Mouse (Mus musculus): ENCODE results near the gene Rdh19. TPM values are rescaled to one million over a fixed set of nuclear protein-coding genes. Genes with fewer than 3 reads are reported as not detected.
"Not testable (repeated sequence)": the region's sequence is repeated elsewhere in the genome, so short reads cannot be mapped to it uniquely, and the experiment has no call there.

Gene Rdh19
- polyA plus RNA-seq, 1 experiment from 2014 or later = not detected

GRCm38 (mm10) chr10:127891481-127891880 lies 41.8 kb downstream of the Rdh19 start:
- no peak for TF ChIP-seq EP300 (IDR thresholded peaks at IDR 0.05)
- no peak for TF ChIP-seq CTCF (IDR thresholded peaks at IDR 0.05)
- DNase-seq (ENCODE audit: low spot score) = no peak
- Histone ChIP-seq H3K4me1 (ENCODE audit: insufficient read depth, low read depth, low read length) (0 out of 2 replicates have a peak, but pooled peaks cover 2% of the 10 kb centered on the region), H3K27ac (ENCODE audit: low read length) (no peak overlapping the region), H3K4me2 (replicated peaks; ENCODE audit: low read depth, low read length) (no peak overlapping the region), H3K4me3 (ENCODE audit: low read depth, low read length) (no peak overlapping the region), H3K9me3 (ENCODE audit: low read length) (no peaks in the 10 kb centered on the region), H3K36me3 (ENCODE audit: insufficient read depth, low read length) (no peaks in the 10 kb centered on the region), H3K27me3 (replicated peaks; ENCODE audit: insufficient read depth, low read length) (no peaks in the 10 kb centered on the region), H3K9ac (replicated peaks; ENCODE audit: low read depth) (no peak overlapping the region)
- WGBS = 79% methylated on average over 1 of the region's 1 CpGs
- no peak for ATAC-seq

GRCm38 (mm10) chr10:127893163-127894022 lies 43.7 kb downstream of the Rdh19 start:
- not testable (repeated sequence) for H3K36me3 ChIP-seq (ENCODE audit: insufficient read depth, low read length); H3K4me1 ChIP-seq (ENCODE audit: insufficient read depth, low read depth, low read length); H3K27ac ChIP-seq (ENCODE audit: low read length); H3K9me3 ChIP-seq (ENCODE audit: low read length); H3K4me2 ChIP-seq (replicated peaks; ENCODE audit: low read depth, low read length); H3K27me3 ChIP-seq (replicated peaks; ENCODE audit: insufficient read depth, low read length); H3K4me3 ChIP-seq (ENCODE audit: low read depth, low read length); H3K9ac ChIP-seq (replicated peaks; ENCODE audit: low read depth)
- ATAC-seq = peak; percentile 87
- WGBS = 30% methylated on average over 5 of the region's 5 CpGs
- peak; percentile 60 for DNase-seq (ENCODE audit: low spot score)

- Histone ChIP-seq H3K27me3 (replicated peaks; ENCODE audit: insufficient read depth, low read length) (no peaks in the 10 kb centered on the region), H3K9ac (replicated peaks; ENCODE audit: low read depth) (no peak overlapping the region), H3K4me1 (ENCODE audit: insufficient read depth, low read depth, low read length) (0 out of 2 replicates have a peak, but pooled peaks cover 2% of the 10 kb centered on the region), H3K9me3 (ENCODE audit: low read length) (no peaks in the 10 kb centered on the region), H3K4me2 (replicated peaks; ENCODE audit: low read depth, low read length) (no peak overlapping the region), H3K27ac (ENCODE audit: low read length) (no peak overlapping the region), H3K36me3 (ENCODE audit: insufficient read depth, low read length) (no peaks in the 10 kb centered on the region), H3K4me3 (ENCODE audit: low read depth, low read length) (no peak overlapping the region)
- no peak for TF ChIP-seq CTCF (IDR thresholded peaks at IDR 0.05)
- TF ChIP-seq EP300 (IDR thresholded peaks at IDR 0.05) = no peak
- WGBS = 47% methylated on average over 5 of the region's 5 CpGs
- ATAC-seq = no peak
- no peak for DNase-seq (ENCODE audit: low spot score)
Observed at GRCm38 (mm10) chr10:127896705-127897104, 47.0 kb downstream of the Rdh19 start.

GRCm38 (mm10) chr10:127897506-127897905 lies 47.8 kb downstream of the Rdh19 start:
- Histone ChIP-seq H3K9ac (replicated peaks; ENCODE audit: low read depth) (no peak overlapping the region), H3K4me1 (ENCODE audit: insufficient read depth, low read depth, low read length) (0 out of 2 replicates have a peak, but pooled peaks cover 2% of the 10 kb centered on the region), H3K4me2 (replicated peaks; ENCODE audit: low read depth, low read length) (no peak overlapping the region), H3K27ac (ENCODE audit: low read length) (no peak overlapping the region), H3K36me3 (ENCODE audit: insufficient read depth, low read length) (no peaks in the 10 kb centered on the region), H3K4me3 (ENCODE audit: low read depth, low read length) (no peak overlapping the region), H3K27me3 (replicated peaks; ENCODE audit: insufficient read depth, low read length) (no peaks in the 10 kb centered on the region), H3K9me3 (ENCODE audit: low read length) (no peaks in the 10 kb centered on the region)
- DNase-seq (ENCODE audit: low spot score) = no peak
- no peak for ATAC-seq
- TF ChIP-seq CTCF (IDR thresholded peaks at IDR 0.05) (no peak), EP300 (IDR thresholded peaks at IDR 0.05) (no peak)
- 85% methylated on average over 3 of the region's 3 CpGs for WGBS

GRCm38 (mm10) chr10:127898218-127898617 lies 48.5 kb downstream of the Rdh19 start, which contains the start of gene Sdr9c7:
Gene Sdr9c7, plus strand, starts transcription at chr10:127898518.
- H3K9ac ChIP-seq (replicated peaks; ENCODE audit: low read depth) = no peak within 1 kb of the TSS
- no peak for ATAC-seq
- DNase-seq (ENCODE audit: low spot score) = no peak
- H3K4me3 ChIP-seq (ENCODE audit: low read depth, low read length) = no peak within 1 kb of the TSS
- no peak within 1 kb of the TSS for H3K27ac ChIP-seq (ENCODE audit: low read length)
- no peak within 1 kb of the TSS for H3K4me2 ChIP-seq (replicated peaks; ENCODE audit: low read depth, low read length)
- 0 out of 2 replicates have a peak, but pooled peaks cover 2% of the 10 kb centered on the region for H3K4me1 ChIP-seq (ENCODE audit: insufficient read depth, low read depth, low read length)
- no peak for TF ChIP-seq CTCF (IDR thresholded peaks at IDR 0.05)
- TF ChIP-seq EP300 (IDR thresholded peaks at IDR 0.05) = no peak
- no peaks in the 10 kb centered on the region for H3K36me3 ChIP-seq (ENCODE audit: insufficient read depth, low read length)
- WGBS = 86% methylated on average over 2 of the region's 2 CpGs
- no peaks in the 10 kb centered on the region for H3K27me3 ChIP-seq (replicated peaks; ENCODE audit: insufficient read depth, low read length)
- no peaks in the 10 kb centered on the region for H3K9me3 ChIP-seq (ENCODE audit: low read length)

GRCm38 (mm10) chr10:127899783-127900182 lies 50.1 kb downstream of the Rdh19 start:
- Histone ChIP-seq H3K4me3 (ENCODE audit: low read depth, low read length) (no peak overlapping the region), H3K36me3 (ENCODE audit: insufficient read depth, low read length) (no peaks in the 10 kb centered on the region), H3K4me1 (ENCODE audit: insufficient read depth, low read depth, low read length) (no peaks in the 10 kb centered on the region), H3K9ac (replicated peaks; ENCODE audit: low read depth) (no peak overlapping the region), H3K4me2 (replicated peaks; ENCODE audit: low read depth, low read length) (no peak overlapping the region), H3K9me3 (ENCODE audit: low read length) (no peaks in the 10 kb centered on the region), H3K27ac (ENCODE audit: low read length) (no peak overlapping the region), H3K27me3 (replicated peaks; ENCODE audit: insufficient read depth, low read length) (no peaks in the 10 kb centered on the region)
- DNase-seq (ENCODE audit: low spot score) (no peak), ATAC-seq (no peak)
- 47% methylated on average over 5 of the region's 5 CpGs for WGBS
- TF ChIP-seq EP300 (IDR thresholded peaks at IDR 0.05) (no peak), CTCF (IDR thresholded peaks at IDR 0.05) (no peak)
